Mouse (Mus musculus) hematopoietic stem cell, adult 5-6 weeks (primary cell): Measurements from ENCODE around the gene 2310039H08Rik. TPM values are rescaled to one million over a fixed set of nuclear protein-coding genes. Genes with fewer than 3 reads are reported as not detected.

Experiments
- total RNA-seq: library from RNA; stranded (forward); fragments of 172-1452, 232-1000 nt; gene quantifications from 2 replicates; pipeline ENCODE4 v1.2.3, GENCODE M21; 2017

2310039H08Rik gene
- total RNA-seq, 1 experiment from 2014 or later: 8.1 TPM

Other genes starting within 250 kb of the 2310039H08Rik start
- gene Cul9, start 226.2 kb upstream of the 2310039H08Rik start, total RNA-seq: 32.9 and 33.6 TPM in 2 replicates
- gene Srf, start 216.5 kb upstream of the 2310039H08Rik start, total RNA-seq: 28.3 and 30.8 TPM in 2 replicates
- 7.2 and 15.6 TPM in 2 replicates for gene Ptk7, start 143.1 kb upstream of the 2310039H08Rik start, total RNA-seq
- gene Klc4, start 126.6 kb upstream of the 2310039H08Rik start, total RNA-seq: 11.9 and 15.2 TPM in 2 replicates
- 61.8 and 66.1 TPM in 2 replicates for gene Mrpl2, start 126.4 kb upstream of the 2310039H08Rik start, total RNA-seq
- gene Cul7, start 122.3 kb upstream of the 2310039H08Rik start, total RNA-seq: 27.0 and 37.8 TPM in 2 replicates
- gene Rrp36, start 98.3 kb upstream of the 2310039H08Rik start, total RNA-seq: 38.1 and 47.0 TPM in 2 replicates
- 53.3 and 74.4 TPM in 2 replicates for gene Mea1, start 93.8 kb upstream of the 2310039H08Rik start, total RNA-seq
- 21.5 and 22.1 TPM in 2 replicates for gene Klhdc3, start 91.7 kb upstream of the 2310039H08Rik start, total RNA-seq
- gene Ppp2r5d, start 67.5 kb upstream of the 2310039H08Rik start, total RNA-seq: 37.0 and 37.4 TPM in 2 replicates
- 16.1 and 16.2 TPM in 2 replicates for gene Pex6, start 61.2 kb upstream of the 2310039H08Rik start, total RNA-seq
- not detected in 2 replicates for gene Gnmt, start 43.5 kb upstream of the 2310039H08Rik start, total RNA-seq
- gene Cnpy3, start 20.4 kb upstream of the 2310039H08Rik start, total RNA-seq: 71.4 and 84.6 TPM in 2 replicates
- not detected in 2 replicates for gene Ptcra, start 8.9 kb upstream of the 2310039H08Rik start, total RNA-seq
- gene Rpl7l1, start 10.0 kb downstream of the 2310039H08Rik start, total RNA-seq: 121 and 185 TPM in 2 replicates
- 27.0 and 27.5 TPM in 2 replicates for gene Bicral, start 85.8 kb downstream of the 2310039H08Rik start, total RNA-seq
- 13.5 and 14.6 TPM in 2 replicates for gene Tbcc, start 118.0 kb downstream of the 2310039H08Rik start, total RNA-seq
- not detected in 2 replicates for gene Prph2, start 137.8 kb downstream of the 2310039H08Rik start, total RNA-seq
- gene Ubr2, start 237.9 kb downstream of the 2310039H08Rik start, total RNA-seq: 34.3 and 36.7 TPM in 2 replicates